Mouse (Mus musculus) liver, postnatal 0 days (tissue): ENCODE data around the gene Sapcd2.

Source experiments
- CTCF ChIP-seq: sonication (generic); IDR thresholded peaks from 2 replicates; pipeline ENCODE4 v1.5.1; 2016; ENCODE audit warnings: antibody characterized with exemption, low read depth
- EP300 ChIP-seq: IDR thresholded peaks from 2 replicates; pipeline ENCODE4 v1.6.1; 2016; ENCODE audit warnings: antibody characterized with exemption, low read depth, mild to moderate bottlenecking

GRCm38 (mm10) chr2:25365091-25365761, 6.9 kb upstream of the Sapcd2 start, which contains the start of gene Uap1l1:
- 0 out of 2 replicates have a peak, but pooled peaks have one; percentile 1 for TF ChIP-seq CTCF
- no peak for TF ChIP-seq EP300
